Mouse (Mus musculus): ENCODE measurements around the gene Gm17545. TPM values are rescaled to one million over a fixed set of nuclear protein-coding genes. Genes with fewer than 3 reads are reported as not detected.

Gene Gm17545
- polyA plus RNA-seq, 1 experiment = not detected

DNA sequence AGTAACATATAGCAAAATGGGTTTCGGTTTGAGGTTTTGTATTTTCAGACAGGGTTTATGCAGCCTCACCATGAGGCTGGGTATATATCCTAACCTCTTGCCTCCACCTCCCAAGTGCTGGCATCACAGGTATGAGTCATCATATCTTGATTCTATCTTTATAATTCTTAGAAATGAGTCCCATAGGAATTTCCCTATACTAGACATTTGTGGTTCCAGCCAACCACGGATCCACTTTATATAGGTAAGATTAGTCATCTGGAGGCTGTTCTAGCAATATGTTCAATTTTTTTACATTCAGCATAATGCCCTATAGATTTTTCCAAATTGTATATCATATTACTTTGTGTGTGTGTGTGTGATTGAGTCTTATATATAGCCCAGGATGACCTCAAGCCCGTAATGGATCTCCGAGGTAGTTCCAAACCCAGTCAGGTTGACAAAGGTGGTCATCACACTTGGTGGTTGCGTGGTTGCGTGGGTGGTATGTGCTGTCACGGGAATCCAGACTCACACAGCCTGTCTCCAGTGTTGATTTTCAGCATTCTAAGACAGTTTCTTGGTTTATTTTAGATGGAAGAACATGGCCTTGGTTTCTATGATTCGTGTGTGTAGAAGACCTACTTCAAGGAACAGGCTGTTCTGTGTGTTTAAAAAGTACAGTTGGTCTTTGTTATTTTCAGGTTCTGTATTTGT is 29.9 kb downstream of the Gm17545 start:
- no peaks in the 10 kb centered on the region for H3K27me3 ChIP-seq (ENCODE audit: control insufficient read depth, insufficient read depth, low read length)
- H3K4me1 ChIP-seq (ENCODE audit: control insufficient read depth, insufficient read depth, low read length) = no peaks in the 10 kb centered on the region
- no peak for DNase-seq
- TF ChIP-seq POLR2A (IDR thresholded peaks at IDR 0.05; ENCODE audit: borderline replicate concordance, insufficient read depth, low read length) (no peak), CTCF (IDR thresholded peaks at IDR 0.05; ENCODE audit: borderline replicate concordance, insufficient read depth, low read depth, low read length) (no peak)
- H3K27ac ChIP-seq (ENCODE audit: insufficient read depth, low read length) = no peak overlapping the region
- WGBS = 97% methylated on average over 8 of the region's 8 CpGs
- no peak overlapping the region for H3K4me3 ChIP-seq (replicated peaks; ENCODE audit: insufficient read depth, low read depth, low read length)

DNA sequence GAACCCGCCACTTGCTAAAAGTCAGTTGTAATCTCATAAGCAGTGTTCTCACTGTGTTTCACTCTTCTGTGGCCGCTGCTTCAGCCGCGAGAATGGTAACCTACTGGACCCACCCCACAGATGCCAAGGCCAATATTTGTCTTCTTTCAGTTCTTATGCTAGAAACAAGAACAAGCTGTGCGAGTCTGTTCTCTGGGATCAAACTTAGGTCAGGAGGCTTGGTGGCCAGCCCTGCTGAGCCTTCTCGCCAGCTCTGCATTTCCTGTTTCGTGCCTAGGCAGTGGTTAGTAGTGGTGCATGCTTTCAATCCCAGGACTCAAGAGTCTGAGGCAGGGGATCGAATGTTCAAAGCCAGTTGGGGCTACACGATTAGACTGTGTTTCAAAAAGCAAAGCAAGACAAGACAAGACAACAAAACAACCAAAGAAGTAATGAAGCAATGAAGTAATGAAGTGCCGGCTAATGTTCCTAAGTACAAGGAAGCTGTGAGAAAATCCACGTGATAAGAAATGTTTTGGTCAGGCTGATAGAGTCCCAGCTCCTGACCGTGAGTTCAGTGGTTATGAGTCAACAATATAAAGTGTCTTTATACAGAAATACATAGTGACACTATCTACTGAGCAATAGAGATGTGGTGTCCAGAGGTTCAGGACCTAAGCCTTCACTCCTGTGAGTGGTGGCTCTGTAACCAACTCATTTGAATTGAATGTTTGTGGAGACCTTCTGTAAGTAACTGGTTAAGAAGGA is 30.6 kb downstream of the Gm17545 start:
- H3K4me3 ChIP-seq (replicated peaks; ENCODE audit: insufficient read depth, low read depth, low read length) = no peak overlapping the region
- TF ChIP-seq POLR2A (IDR thresholded peaks at IDR 0.05; ENCODE audit: borderline replicate concordance, insufficient read depth, low read length) = no peak
- no peak for TF ChIP-seq CTCF (IDR thresholded peaks at IDR 0.05; ENCODE audit: borderline replicate concordance, insufficient read depth, low read depth, low read length)
- 93% methylated on average over 12 of the region's 12 CpGs for WGBS
- no peaks in the 10 kb centered on the region for H3K4me1 ChIP-seq (ENCODE audit: control insufficient read depth, insufficient read depth, low read length)
- no peak overlapping the region for H3K27ac ChIP-seq (ENCODE audit: insufficient read depth, low read length)
- H3K27me3 ChIP-seq (ENCODE audit: control insufficient read depth, insufficient read depth, low read length) = no peaks in the 10 kb centered on the region
- no peak for DNase-seq

DNA sequence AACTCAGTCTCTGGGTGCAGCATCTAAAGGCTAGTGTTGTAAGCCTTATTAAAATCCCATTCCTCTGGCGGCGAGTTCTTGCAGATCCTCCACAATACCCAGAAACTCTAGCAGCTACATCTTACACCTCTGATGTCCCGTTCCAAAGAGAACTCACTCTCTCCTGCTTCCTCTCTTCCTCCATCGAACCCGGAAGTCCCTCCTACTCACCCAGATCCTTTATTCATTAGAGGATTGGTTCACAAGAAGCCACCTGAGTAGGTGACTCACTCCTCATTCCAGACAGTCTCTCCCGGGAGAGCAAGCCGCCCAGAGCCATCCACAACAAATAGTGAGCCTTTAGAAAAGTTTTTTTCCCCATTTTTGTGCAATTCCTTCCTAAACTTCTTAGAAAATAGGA is 32.1 kb downstream of the Gm17545 start:
- Histone ChIP-seq H3K27ac (ENCODE audit: insufficient read depth, low read length) (no peak overlapping the region), H3K27me3 (ENCODE audit: control insufficient read depth, insufficient read depth, low read length) (no peaks in the 10 kb centered on the region), H3K4me3 (replicated peaks; ENCODE audit: insufficient read depth, low read depth, low read length) (no peak overlapping the region), H3K4me1 (ENCODE audit: control insufficient read depth, insufficient read depth, low read length) (no peaks in the 10 kb centered on the region)
- WGBS = 94% methylated on average over 7 of the region's 7 CpGs
- no peak for DNase-seq
- TF ChIP-seq POLR2A (IDR thresholded peaks at IDR 0.05; ENCODE audit: borderline replicate concordance, insufficient read depth, low read length) (no peak), CTCF (IDR thresholded peaks at IDR 0.05; ENCODE audit: borderline replicate concordance, insufficient read depth, low read depth, low read length) (no peak)

DNA sequence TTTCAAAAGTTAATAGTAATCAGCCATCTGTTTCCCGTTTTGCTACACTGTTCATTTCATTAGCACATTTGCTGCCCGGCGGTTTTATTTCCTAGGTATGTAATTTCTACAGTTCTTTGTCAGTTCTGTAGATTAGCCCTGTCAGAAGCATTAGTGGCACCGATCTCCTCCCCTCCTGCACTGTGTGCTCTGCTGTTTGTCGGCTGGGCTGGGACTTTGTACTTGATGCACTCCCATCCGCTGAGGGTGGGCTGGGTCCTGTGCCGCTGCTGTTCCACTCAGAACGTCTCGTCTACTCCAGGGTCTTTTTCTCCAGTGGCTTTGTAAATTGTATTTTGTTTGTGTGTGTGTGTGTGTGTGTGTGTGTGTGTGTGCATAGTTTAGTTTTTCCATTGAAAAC is 34.9 kb downstream of the Gm17545 start:
- Histone ChIP-seq H3K27ac (ENCODE audit: insufficient read depth, low read length) (no peak overlapping the region), H3K27me3 (ENCODE audit: control insufficient read depth, insufficient read depth, low read length) (no peaks in the 10 kb centered on the region), H3K4me1 (ENCODE audit: control insufficient read depth, insufficient read depth, low read length) (no peaks in the 10 kb centered on the region), H3K4me3 (replicated peaks; ENCODE audit: insufficient read depth, low read depth, low read length) (no peak overlapping the region)
- TF ChIP-seq POLR2A (IDR thresholded peaks at IDR 0.05; ENCODE audit: borderline replicate concordance, insufficient read depth, low read length) = no peak
- TF ChIP-seq CTCF (IDR thresholded peaks at IDR 0.05; ENCODE audit: borderline replicate concordance, insufficient read depth, low read depth, low read length) = no peak
- DNase-seq = no peak
- WGBS = 73% methylated on average over 9 of the region's 9 CpGs

DNA sequence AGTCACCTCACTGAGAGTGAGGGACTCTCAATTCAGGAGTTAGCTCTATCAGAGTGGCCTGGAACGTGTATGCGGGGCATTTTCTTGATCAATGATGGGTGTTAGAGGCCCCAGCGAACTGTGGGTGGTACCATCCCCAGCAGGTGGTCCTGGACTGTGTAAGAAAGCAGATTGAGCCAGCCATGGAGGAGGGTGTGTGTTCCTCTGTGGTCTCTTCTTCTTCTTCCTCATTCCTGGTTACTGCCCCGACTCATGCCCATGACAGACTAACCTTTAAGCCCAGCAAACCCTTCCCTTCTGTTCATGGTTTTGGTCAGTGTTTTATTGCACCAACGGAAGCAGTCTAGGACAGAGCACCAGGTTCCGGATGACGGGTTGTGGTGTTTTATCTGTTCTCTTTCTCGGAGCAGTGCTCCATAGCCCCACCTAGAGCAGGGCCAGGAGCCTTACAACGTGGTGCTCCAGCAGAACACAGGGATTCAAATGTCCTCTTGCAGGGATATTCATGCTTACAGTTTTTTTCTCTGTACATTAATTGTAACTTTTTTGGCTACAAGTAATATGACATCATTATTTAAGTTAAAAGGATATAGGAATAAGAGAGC is 40.2 kb downstream of the Gm17545 start:
- TF ChIP-seq POLR2A (IDR thresholded peaks at IDR 0.05; ENCODE audit: borderline replicate concordance, insufficient read depth, low read length) (no peak), CTCF (IDR thresholded peaks at IDR 0.05; ENCODE audit: borderline replicate concordance, insufficient read depth, low read depth, low read length) (peak; percentile 21; the same call in 1 of the 2 replicates)
- no peaks in the 10 kb centered on the region for H3K27me3 ChIP-seq (ENCODE audit: control insufficient read depth, insufficient read depth, low read length)
- DNase-seq = no peak
- WGBS = 84% methylated on average over 9 of the region's 9 CpGs
- H3K27ac ChIP-seq (ENCODE audit: insufficient read depth, low read length) = no peak overlapping the region
- H3K4me3 ChIP-seq (replicated peaks; ENCODE audit: insufficient read depth, low read depth, low read length) = no peak overlapping the region
- no peaks in the 10 kb centered on the region for H3K4me1 ChIP-seq (ENCODE audit: control insufficient read depth, insufficient read depth, low read length)

DNA sequence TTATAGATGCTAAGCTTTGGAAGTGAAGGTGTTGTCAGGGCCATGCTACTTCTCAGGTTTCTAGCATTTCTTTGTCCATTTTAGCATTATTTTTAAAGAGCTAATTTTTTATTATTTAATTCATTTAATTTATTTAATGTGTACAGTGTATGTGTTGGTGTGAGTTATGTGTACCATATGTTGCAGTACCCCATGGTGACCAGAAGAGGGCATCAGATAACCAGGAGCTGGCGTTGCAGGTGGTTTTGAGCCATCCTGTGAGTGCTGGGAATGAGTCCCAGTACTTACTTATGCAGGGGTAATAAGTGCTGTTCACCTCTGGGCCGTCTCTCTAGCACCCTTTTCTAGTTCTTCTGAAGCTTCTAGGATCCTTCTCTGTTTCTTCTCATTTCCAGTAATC is 41.0 kb downstream of the Gm17545 start:
- Histone ChIP-seq H3K27me3 (ENCODE audit: control insufficient read depth, insufficient read depth, low read length) (no peaks in the 10 kb centered on the region), H3K27ac (ENCODE audit: insufficient read depth, low read length) (no peak overlapping the region), H3K4me3 (replicated peaks; ENCODE audit: insufficient read depth, low read depth, low read length) (no peak overlapping the region), H3K4me1 (ENCODE audit: control insufficient read depth, insufficient read depth, low read length) (no peaks in the 10 kb centered on the region)
- no peak; the same call in 1 of the 2 replicates for TF ChIP-seq CTCF (IDR thresholded peaks at IDR 0.05; ENCODE audit: borderline replicate concordance, insufficient read depth, low read depth, low read length)
- no peak for TF ChIP-seq POLR2A (IDR thresholded peaks at IDR 0.05; ENCODE audit: borderline replicate concordance, insufficient read depth, low read length)
- WGBS = 85% methylated on average over 2 of the region's 2 CpGs
- DNase-seq = no peak

DNA sequence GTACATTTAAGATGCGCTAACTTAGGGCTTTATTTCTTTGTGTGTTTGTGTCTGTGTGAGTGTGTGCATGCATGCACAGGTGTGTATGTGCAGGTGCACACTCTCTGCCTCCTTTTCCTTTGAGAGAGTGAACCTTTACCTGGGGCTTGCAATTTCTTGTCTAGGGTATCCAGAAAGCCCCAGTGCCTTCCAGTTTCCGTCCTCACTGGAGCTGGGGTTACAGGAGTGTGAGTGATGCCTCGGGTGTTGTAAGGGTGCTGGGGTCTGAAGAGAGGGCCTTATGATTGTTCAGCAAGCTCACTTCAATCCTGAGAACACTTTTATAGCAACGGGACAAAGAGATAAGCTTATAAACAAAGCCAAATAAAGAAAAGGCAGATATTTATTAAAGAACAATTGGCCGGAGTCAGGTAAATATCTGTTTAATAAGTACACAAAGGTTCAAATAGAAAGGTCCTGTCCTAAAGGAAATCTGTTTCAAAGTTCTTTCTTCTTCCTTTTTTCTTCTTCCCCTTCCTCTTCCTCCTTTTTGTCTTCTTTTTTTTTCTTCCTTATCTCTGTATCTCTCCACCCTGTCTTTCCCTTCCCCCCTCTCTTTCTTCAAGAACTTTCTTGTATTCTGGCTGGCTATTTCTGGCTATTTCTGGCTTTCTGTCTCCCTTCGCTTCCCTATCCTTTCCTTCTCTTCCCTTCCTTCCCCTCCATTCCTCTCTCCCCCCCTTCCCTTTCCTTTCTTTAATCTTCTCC is 43.1 kb downstream of the Gm17545 start:
- H3K4me3 ChIP-seq (replicated peaks; ENCODE audit: insufficient read depth, low read depth, low read length) = no peak overlapping the region
- WGBS = 88% methylated on average over 6 of the region's 6 CpGs
- no peak for DNase-seq
- TF ChIP-seq CTCF (IDR thresholded peaks at IDR 0.05; ENCODE audit: borderline replicate concordance, insufficient read depth, low read depth, low read length) (no peak), POLR2A (IDR thresholded peaks at IDR 0.05; ENCODE audit: borderline replicate concordance, insufficient read depth, low read length) (no peak)
- H3K4me1 ChIP-seq (ENCODE audit: control insufficient read depth, insufficient read depth, low read length) = no peaks in the 10 kb centered on the region
- no peak overlapping the region for H3K27ac ChIP-seq (ENCODE audit: insufficient read depth, low read length)
- no peaks in the 10 kb centered on the region for H3K27me3 ChIP-seq (ENCODE audit: control insufficient read depth, insufficient read depth, low read length)
